Mouse (Mus musculus) heart, postnatal 10 days (tissue): ENCODE data around the gene Clic4. TPM values are rescaled to one million over a fixed set of nuclear protein-coding genes. Genes with fewer than 3 reads are reported as not detected.

ENCODE experiments used
- total RNA-seq, 2 experiments: library from RNA; stranded (reverse); gene quantifications; 2 replicates each; pipeline ENCODE4 v1.2.3; 2021

The Clic4 gene
- total RNA-seq, 2 experiments from 2014 or later: 309 to 310 TPM

Other genes with a start within 250 kb of the Clic4 start
- gene Runx3, start 152.2 kb downstream of the Clic4 start, total RNA-seq: under 1 TPM; 0.26 to 0.32 TPM
- gene Srrm1, start 80.5 kb upstream of the Clic4 start, total RNA-seq: 100 to 1,000 TPM in 1 of 2 experiments, 10 to 100 TPM in 1; 94.6 to 106 TPM
- 1 to 10 TPM in 1 of 2 experiments, under 1 TPM in 1; 0.69 to 1.3 TPM for gene Ncmap, start 125.4 kb upstream of the Clic4 start, total RNA-seq
- gene Rcan3, start 161.0 kb upstream of the Clic4 start, total RNA-seq: 10 to 100 TPM; 18.1 to 18.8 TPM
- not detected for gene Stpg1, start 222.0 kb upstream of the Clic4 start, total RNA-seq
- 10 to 100 TPM; 25.3 to 28.0 TPM for gene Nipal3, start 222.2 kb upstream of the Clic4 start, total RNA-seq